Comparison of ENCODE assay signal across 8 mouse cellular contexts in genomic region chr7:81858968-81859721, GRCm38 (mm10). TPM values are rescaled to one million over a fixed set of nuclear protein-coding genes. Genes with fewer than 3 reads are reported as not detected.
DNase-seq lines count a peak whose midpoint lies in the region; ATAC-seq lines count a peak whose summit lies in the region.

TSS of gene Tm6sf1 (plus strand) at chr7:81859001.

- H3K9ac ChIP-seq in embryonic facial prominence, embryonic 14.5 days (ENCODE audit: low read depth, low read length): peak within 1 kb of the TSS; percentile 65

- under 1% methylated on average over 41 of the region's 64 CpGs for WGBS in embryonic facial prominence, embryonic 14.5 days

- H3K4me2 ChIP-seq in embryonic facial prominence, embryonic 14.5 days (ENCODE audit: low read depth, low read length): peak within 1 kb of the TSS; percentile 98

- H3K27ac ChIP-seq in embryonic facial prominence, embryonic 14.5 days (replicated peaks; ENCODE audit: low read depth, low read length): no peak within 1 kb of the TSS

- no peaks in the 10 kb centered on the region for H3K36me3 ChIP-seq in embryonic facial prominence, embryonic 14.5 days (ENCODE audit: control insufficient read depth, insufficient read depth, low read length)

- ATAC-seq in embryonic facial prominence, embryonic 14.5 days (ENCODE audit: low read depth): peak; percentile 75

- peaks cover 6% of the 10 kb centered on the region; the same call in 1 of the 2 replicates for H3K4me1 ChIP-seq in embryonic facial prominence, embryonic 14.5 days (ENCODE audit: control insufficient read depth, insufficient read depth, low read length)

- DNase-seq in cerebellum, adult 18-20 months: peak; percentile 31 to 42
- no peak for DNase-seq in cerebellum, adult 9-10 months
- DNase-seq in MN1 (ENCODE audit: low spot score): peak; percentile 78
- DNase-seq in embryonic facial prominence, embryonic 14.5 days (ENCODE audit: low spot score): peak; percentile 63
- peak; percentile 56 to 62 for DNase-seq in heart, postnatal 10 days
- DNase-seq in layer of hippocampus, postnatal 25 days (ENCODE audit: extremely low spot score in 1 of 2, low spot score in 1 of 2): no peak
- DNase-seq in lung, postnatal 4 days: peak; percentile 69 to 73
- DNase-seq in right cerebral cortex, postnatal 4 days: peak; percentile 45

- H3K4me3 ChIP-seq in embryonic facial prominence, embryonic 14.5 days (ENCODE audit: low read depth, low read length): peak within 1 kb of the TSS; percentile 61

- intact Hi-C loops in heart, postnatal 10 days (cut with DNase I): no loop called here

- no peaks in the 10 kb centered on the region for H3K9me3 ChIP-seq in embryonic facial prominence, embryonic 14.5 days (ENCODE audit: control insufficient read depth, low read length)

- peaks cover 28% of the 10 kb centered on the region for H3K27me3 ChIP-seq in embryonic facial prominence, embryonic 14.5 days (replicated peaks; ENCODE audit: control insufficient read depth, insufficient read depth, low read length)

RNA-seq across cellular contexts. Expression of gene Tm6sf1, which starts in this region (rescaled TPM):
- 34.7 and 50.6 TPM in 2 replicates for polyA plus RNA-seq in embryonic facial prominence, embryonic 14.5 days (2014; fragmentation: Nextera tagmentation; extraction: Ambion mirVana)
- total RNA-seq in heart, postnatal 10 days (2021): 10 to 100 TPM; 13.7 to 17.1 TPM
- 10 to 100 TPM; 13.8 to 21.6 TPM for total RNA-seq in layer of hippocampus, postnatal 25 days (2021)

Comparison
In these comparisons a context has a peak if more than half of its experiments do, and no peak if none do; other contexts are left out.
1. DNase-seq: peak in cerebellum, adult 18-20 months (2 of 2), MN1 (single experiment), embryonic facial prominence, embryonic 14.5 days (single experiment), heart, postnatal 10 days (2 of 2), lung, postnatal 4 days (2 of 2) and right cerebral cortex, postnatal 4 days (single experiment); none in cerebellum, adult 9-10 months (single experiment) and layer of hippocampus, postnatal 25 days (0 of 2).